In the genomic region with DNA sequence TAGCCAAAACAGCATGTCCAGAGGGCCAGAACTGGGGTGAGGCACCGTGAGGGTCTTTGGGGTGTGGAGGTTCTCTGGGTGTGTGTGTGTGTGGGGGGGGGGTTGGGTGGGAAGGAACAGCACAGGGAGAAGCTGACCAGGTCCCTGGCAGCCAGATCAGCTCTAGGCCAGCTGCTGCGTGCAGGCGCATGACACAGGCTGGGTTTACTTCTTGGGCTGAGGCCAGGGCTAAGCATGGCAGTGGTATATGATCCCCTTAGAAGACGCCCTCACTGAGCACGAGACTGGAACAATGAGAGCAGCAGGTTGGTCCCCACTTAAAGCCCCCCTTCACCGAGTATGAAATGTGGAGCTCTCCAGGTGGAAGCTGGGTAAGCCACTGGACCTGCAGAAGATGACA, we compare ENCODE assay signal across 32 mouse cellular contexts. TPM values are rescaled to one million over a fixed set of nuclear protein-coding genes. Genes with fewer than 3 reads are reported as not detected.
A peak's percentile ranks its signal among the peaks of the same experiment; 100 is the strongest.
DNase-seq lines count a peak whose midpoint lies in the region; ATAC-seq and TF ChIP-seq lines count a peak whose summit lies in the region.
"Had no signal": no experiment of that assay in that cellular context is flagged by ENCODE, and none has a peak within 500 bp of the region (broad histone marks: within the 10 kb centered on the region; RNA-seq: fewer than 3 reads in every experiment).

No protein-coding gene starts in this region.

- H3K36me3 ChIP-seq in limb, embryonic 13.5 days: no peaks in the 10 kb centered on the region
- no peaks in the 10 kb centered on the region for H3K36me3 ChIP-seq in limb, embryonic 10.5 days
- H3K36me3 ChIP-seq in midbrain, embryonic 13.5 days: no peaks in the 10 kb centered on the region
- no peaks in the 10 kb centered on the region for H3K36me3 ChIP-seq in midbrain, embryonic 16.5 days (ENCODE audit: control insufficient read depth, insufficient read depth, low read length)
- no peaks in the 10 kb centered on the region for H3K36me3 ChIP-seq in stomach, postnatal 0 days (ENCODE audit: control insufficient read depth, insufficient read depth, low read length)
- H3K36me3 ChIP-seq: embryonic facial prominence, embryonic 15.5 days; heart, embryonic 13.5 days; hindbrain, embryonic 12.5 days; hindbrain, embryonic 15.5 days had no signal

- no peak overlapping the region for H3K27ac ChIP-seq in limb, embryonic 13.5 days
- no peak overlapping the region for H3K27ac ChIP-seq in limb, embryonic 10.5 days
- no peak overlapping the region for H3K27ac ChIP-seq in midbrain, embryonic 13.5 days
- no peak overlapping the region for H3K27ac ChIP-seq in midbrain, embryonic 16.5 days (ENCODE audit: low read length)
- no peak overlapping the region for H3K27ac ChIP-seq in stomach, postnatal 0 days (replicated peaks)
- H3K27ac ChIP-seq: embryonic facial prominence, embryonic 15.5 days; gastrocnemius, adult 2 months; heart, embryonic 13.5 days; hindbrain, embryonic 12.5 days; hindbrain, embryonic 15.5 days had no signal

- TF ChIP-seq CTCF in stomach, postnatal 0 days (IDR thresholded peaks at IDR 0.05; ENCODE audit: low read depth): no peak

- TF ChIP-seq EP300 in stomach, postnatal 0 days (optimal IDR thresholded peaks at IDR 0.05): no peak

- peak; percentile 56 for DNase-seq in heart, adult 11 months
- no peak for DNase-seq in heart, adult 8-10 months (ENCODE audit: low spot score)
- no peak for DNase-seq in limb, embryonic 10.5 days (ENCODE audit: low spot score)
- no peak for DNase-seq in stomach, postnatal 0 days (ENCODE audit: low spot score)
- no peak for DNase-seq in right cerebral cortex, postnatal 4 days
- DNase-seq: adrenal gland, adult 8-10 months; adrenal gland, postnatal 25 days; cerebellum, adult 11-12 months; cerebellum, adult 8-10 months; cerebellum, postnatal 36 days; embryo, embryonic 11 days; forebrain, postnatal 0 days; gastrocnemius, adult 2 months; gastrocnemius, postnatal 36 days; heart, postnatal 14 days had no signal

- WGBS in limb, embryonic 13.5 days: 73% methylated on average over 6 of the region's 6 CpGs
- WGBS in limb, embryonic 10.5 days: 92% methylated on average over 6 of the region's 6 CpGs
- 83% methylated on average over 6 of the region's 6 CpGs for whole genome bisulfite sequencing in midbrain, embryonic 13.5 days
- WGBS in midbrain, embryonic 16.5 days: 87% methylated on average over 6 of the region's 6 CpGs
- WGBS in stomach, postnatal 0 days: 61% methylated on average over 6 of the region's 6 CpGs

- ATAC-seq in limb, embryonic 13.5 days (ENCODE audit: low FRiP score, low read depth): peak; percentile 61; the same call in 1 of the 2 replicates
- ATAC-seq in midbrain, embryonic 13.5 days: 0 out of 2 replicates have a peak, but pooled peaks have one; percentile 58
- no peak for ATAC-seq in midbrain, embryonic 16.5 days
- 0 out of 2 replicates have a peak, but pooled peaks have one; percentile 15 for ATAC-seq in stomach, postnatal 0 days (ENCODE audit: low FRiP score, low TSS enrichment)
- ATAC-seq: CD4-positive, CD25-positive, alpha-beta regulatory T cell, adult 4 months; forebrain, embryonic 14.5 days; forebrain, postnatal 0 days had no signal

- H3K9ac ChIP-seq in limb, embryonic 13.5 days: no peak overlapping the region
- H3K9ac ChIP-seq in midbrain, embryonic 13.5 days (replicated peaks): no peak overlapping the region
- H3K9ac ChIP-seq in midbrain, embryonic 16.5 days (ENCODE audit: low read depth, low read length): no peak overlapping the region
- no peak overlapping the region for H3K9ac ChIP-seq in stomach, postnatal 0 days (ENCODE audit: low read length)
- H3K9ac ChIP-seq: embryonic facial prominence, embryonic 15.5 days; forebrain, postnatal 0 days; heart, embryonic 13.5 days; hindbrain, embryonic 12.5 days; hindbrain, embryonic 15.5 days had no signal

- no peak overlapping the region for H3K4me2 ChIP-seq in limb, embryonic 13.5 days (replicated peaks)
- H3K4me2 ChIP-seq in midbrain, embryonic 13.5 days (replicated peaks): no peak overlapping the region
- H3K4me2 ChIP-seq in midbrain, embryonic 16.5 days (ENCODE audit: low read length): no peak overlapping the region
- no peak overlapping the region for H3K4me2 ChIP-seq in stomach, postnatal 0 days (replicated peaks; ENCODE audit: low read depth)
- H3K4me2 ChIP-seq: embryonic facial prominence, embryonic 15.5 days; heart, embryonic 13.5 days; hindbrain, embryonic 12.5 days; hindbrain, embryonic 15.5 days had no signal

- H3K4me3 ChIP-seq in limb, embryonic 13.5 days: no peak overlapping the region
- H3K4me3 ChIP-seq in limb, embryonic 10.5 days: no peak overlapping the region
- H3K4me3 ChIP-seq in midbrain, embryonic 13.5 days (replicated peaks): no peak overlapping the region
- no peak overlapping the region for H3K4me3 ChIP-seq in midbrain, embryonic 16.5 days (ENCODE audit: low read depth, low read length)
- H3K4me3 ChIP-seq in stomach, postnatal 0 days (ENCODE audit: low read depth, low read length): no peak overlapping the region
- H3K4me3 ChIP-seq: embryonic facial prominence, embryonic 15.5 days; gastrocnemius, adult 2 months; heart, embryonic 13.5 days; hindbrain, embryonic 12.5 days; hindbrain, embryonic 15.5 days had no signal

- H3K4me1 ChIP-seq in limb, embryonic 13.5 days: no peaks in the 10 kb centered on the region
- no peaks in the 10 kb centered on the region for H3K4me1 ChIP-seq in limb, embryonic 10.5 days
- H3K4me1 ChIP-seq in midbrain, embryonic 13.5 days (replicated peaks): no peaks in the 10 kb centered on the region
- H3K4me1 ChIP-seq in midbrain, embryonic 16.5 days (ENCODE audit: control insufficient read depth, insufficient read depth, low read length): no peaks in the 10 kb centered on the region
- no peaks in the 10 kb centered on the region for H3K4me1 ChIP-seq in stomach, postnatal 0 days (replicated peaks; ENCODE audit: control insufficient read depth, insufficient read depth)
- H3K4me1 ChIP-seq: embryonic facial prominence, embryonic 15.5 days; hindbrain, embryonic 12.5 days; hindbrain, embryonic 15.5 days had no signal

- H3K27me3 ChIP-seq in limb, embryonic 13.5 days: no peaks in the 10 kb centered on the region
- H3K27me3 ChIP-seq in limb, embryonic 10.5 days (ENCODE audit: low read depth, poor library complexity, severe bottlenecking): no peaks in the 10 kb centered on the region
- H3K27me3 ChIP-seq in midbrain, embryonic 13.5 days: no peaks in the 10 kb centered on the region
- no peaks in the 10 kb centered on the region for H3K27me3 ChIP-seq in midbrain, embryonic 16.5 days (ENCODE audit: control insufficient read depth, insufficient read depth, low read depth, low read length)
- H3K27me3 ChIP-seq in stomach, postnatal 0 days (ENCODE audit: control insufficient read depth, insufficient read depth, low read length): no peaks in the 10 kb centered on the region
- H3K27me3 ChIP-seq: embryonic facial prominence, embryonic 15.5 days; heart, embryonic 13.5 days; hindbrain, embryonic 12.5 days; hindbrain, embryonic 15.5 days had no signal

- H3K9me3 ChIP-seq in limb, embryonic 13.5 days: no peaks in the 10 kb centered on the region
- no peaks in the 10 kb centered on the region for H3K9me3 ChIP-seq in limb, embryonic 10.5 days (replicated peaks)
- no peaks in the 10 kb centered on the region for H3K9me3 ChIP-seq in midbrain, embryonic 13.5 days
- no peaks in the 10 kb centered on the region; the same call in 1 of the 2 replicates for H3K9me3 ChIP-seq in midbrain, embryonic 16.5 days (replicated peaks; ENCODE audit: control insufficient read depth, low read length, poor library complexity, severe bottlenecking)
- no peaks in the 10 kb centered on the region for H3K9me3 ChIP-seq in stomach, postnatal 0 days (ENCODE audit: control insufficient read depth, low read length)
- H3K9me3 ChIP-seq: embryonic facial prominence, embryonic 15.5 days; heart, embryonic 13.5 days; hindbrain, embryonic 15.5 days had no signal

RNA-seq across cellular contexts. Expression of gene Tex35, which starts 10.7 kb away (rescaled TPM):
- total RNA-seq in heart, adult 8-10 months (2022): not detected
- not detected in 2 replicates for polyA plus RNA-seq in limb, embryonic 13.5 days (2015; fragmentation: Nextera tagmentation; extraction: Ambion mirVana)
- not detected in 2 replicates for polyA plus RNA-seq in limb, embryonic 10.5 days (2016; fragmentation: Nextera tagmentation; extraction: Ambion mirVana)
- not detected in 2 replicates for polyA plus RNA-seq in midbrain, embryonic 13.5 days (2015; fragmentation: Nextera tagmentation; extraction: Ambion mirVana)
- polyA plus RNA-seq in midbrain, embryonic 16.5 days (2015; fragmentation: Nextera tagmentation; extraction: Ambion mirVana): not detected in 2 replicates
- not detected in 2 replicates for polyA plus RNA-seq in stomach, postnatal 0 days (2015; fragmentation: Nextera tagmentation; extraction: Ambion mirVana)
- total RNA-seq: adrenal gland, adult 8-10 months; adrenal gland, postnatal 25 days; forebrain, postnatal 0 days; gastrocnemius, adult 2 months; gastrocnemius, postnatal 36 days; granulocyte monocyte progenitor cell, adult 5-6 weeks; heart, postnatal 14 days; hematopoietic stem cell, adult 5-6 weeks; MEL had no signal
- polyA plus RNA-seq: C2C12; cortical plate, adult 2 months; embryonic facial prominence, embryonic 11.5 days; embryonic facial prominence, embryonic 15.5 days; forebrain, embryonic 11.5 days; forebrain, embryonic 14.5 days; forebrain, postnatal 0 days; heart, embryonic 13.5 days; heart, embryonic 16.5 days; hindbrain, embryonic 12.5 days; hindbrain, embryonic 15.5 days had no signal
